Mouse (Mus musculus): ENCODE results near the gene Sf3a3. TPM values are rescaled to one million over a fixed set of nuclear protein-coding genes. Genes with fewer than 3 reads are reported as not detected.

Sf3a3 gene
- 10 to 100 TPM; 11.1 to 14.3 TPM for total RNA-seq (2021)
- long read RNA-seq, experiment 1, transcript Sf3a3-201 (17 exons, 1,820 nt) = major isoform, 14 of 16 reads
- long read RNA-seq, experiment 1, partial matches to known transcripts = 2 of 16 reads
- long read RNA-seq, experiment 1, other reads (novel, unspliced or antisense) = 0 of 16 reads
- long read RNA-seq, experiment 2, transcript Sf3a3-201 (17 exons, 1,820 nt) = major isoform, 10 of 13 reads
- long read RNA-seq, experiment 2, partial matches to known transcripts = 3 of 13 reads
- long read RNA-seq, experiment 2, other reads (novel, unspliced or antisense) = 0 of 13 reads

- peak; percentile 96 for DNase-seq
- TF ChIP-seq CTCF (IDR thresholded peaks at IDR 0.05) = peak; percentile 94
- H3K27ac ChIP-seq = peak within 1 kb of the TSS; percentile 88
- peak within 1 kb of the TSS; percentile 98 for H3K4me3 ChIP-seq
- intact Hi-C loops (cut with DNase I) = loop anchor here (1.0 to 2.0 kb wide), 2 partner anchors 87 to 134 kb away; partner anchors contain the start of gene Mtf1
Observed at GRCm38 (mm10) chr4:124714545-124715481, at the start of gene Sf3a3. Gene Sf3a3, plus strand, starts transcription at chr4:124714776.

- intact Hi-C loops (cut with DNase I) = no loop called here
- no peak for DNase-seq
- TF ChIP-seq CTCF (IDR thresholded peaks at IDR 0.05) = no peak
Observed at GRCm38 (mm10) chr4:124667476-124668033, 47.0 kb upstream of the Sf3a3 start.

GRCm38 (mm10) chr4:124668078-124668477, 46.5 kb upstream of the Sf3a3 start:
- no peak overlapping the region for H3K27ac ChIP-seq
- no peak for TF ChIP-seq CTCF (IDR thresholded peaks at IDR 0.05)
- H3K4me3 ChIP-seq = no peak overlapping the region
- intact Hi-C loops (cut with DNase I) = no loop called here
- DNase-seq = no peak

More at GRCm38 (mm10) chr4:124667476-124668033, 47.0 kb upstream of the Sf3a3 start:
- Histone ChIP-seq H3K4me3 (no peak overlapping the region), H3K27ac (no peak overlapping the region)

- no peak overlapping the region for H3K27ac ChIP-seq
- no peak for DNase-seq
- no peak overlapping the region for H3K4me3 ChIP-seq
- TF ChIP-seq CTCF (IDR thresholded peaks at IDR 0.05) = no peak
- intact Hi-C loops (cut with DNase I) = loop anchor here (5.0 kb wide), 1 partner anchor 443 kb away; no protein-coding TSS in a partner anchor
Observed at GRCm38 (mm10) chr4:124670232-124670631, 44.3 kb upstream of the Sf3a3 start.

GRCm38 (mm10) chr4:124671583-124671982, 43.0 kb upstream of the Sf3a3 start:
- Histone ChIP-seq H3K27ac (no peak overlapping the region), H3K4me3 (no peak overlapping the region)
- no peak for DNase-seq
- no peak for TF ChIP-seq CTCF (IDR thresholded peaks at IDR 0.05)
- intact Hi-C loops (cut with DNase I) = loop anchor here (5.0 kb wide), 1 partner anchor 444 kb away; no protein-coding TSS in a partner anchor

- Histone ChIP-seq H3K27ac (no peak overlapping the region), H3K4me3 (no peak overlapping the region)
- TF ChIP-seq CTCF (IDR thresholded peaks at IDR 0.05) = no peak
- intact Hi-C loops (cut with DNase I) = loop anchor here (5.0 kb wide), 1 partner anchor 445 kb away; no protein-coding TSS in a partner anchor
- no peak for DNase-seq
Observed at GRCm38 (mm10) chr4:124672347-124673320, 41.9 kb upstream of the Sf3a3 start.

GRCm38 (mm10) chr4:124674334-124675032, 40.1 kb upstream of the Sf3a3 start:
- no peak for DNase-seq
- intact Hi-C loops (cut with DNase I) = loop anchor here (1.0 to 5.0 kb wide), 3 partner anchors 447 to 737 kb away; no protein-coding TSS in a partner anchor
- Histone ChIP-seq H3K4me3 (no peak overlapping the region), H3K27ac (no peak overlapping the region)
- TF ChIP-seq CTCF (IDR thresholded peaks at IDR 0.05) = no peak

GRCm38 (mm10) chr4:124675037-124675436, 39.5 kb upstream of the Sf3a3 start:
- Histone ChIP-seq H3K4me3 (no peak overlapping the region), H3K27ac (no peak overlapping the region)
- TF ChIP-seq CTCF (IDR thresholded peaks at IDR 0.05) = peak; percentile 85
- peak; percentile 65 for DNase-seq
- intact Hi-C loops (cut with DNase I) = loop anchor here (1.0 to 5.0 kb wide), 2 partner anchors 533 to 738 kb away; no protein-coding TSS in a partner anchor

GRCm38 (mm10) chr4:124675958-124676357, 38.6 kb upstream of the Sf3a3 start:
- no peak overlapping the region for H3K4me3 ChIP-seq
- TF ChIP-seq CTCF (IDR thresholded peaks at IDR 0.05) = no peak
- no peak overlapping the region for H3K27ac ChIP-seq
- DNase-seq = no peak
- intact Hi-C loops (cut with DNase I) = loop anchor here (1.0 to 5.0 kb wide), 2 partner anchors 534 to 739 kb away; no protein-coding TSS in a partner anchor

- peak; percentile 69 for TF ChIP-seq CTCF (IDR thresholded peaks at IDR 0.05)
Observed at GRCm38 (mm10) chr4:124682270-124682669, 32.3 kb upstream of the Sf3a3 start.

More at GRCm38 (mm10) chr4:124682270-124682669, 32.3 kb upstream of the Sf3a3 start:
- Histone ChIP-seq H3K27ac (0 out of 2 replicates have a peak overlapping the region, but pooled peaks have one; percentile 8), H3K4me3 (no peak overlapping the region)
- intact Hi-C loops (cut with DNase I) = loop anchor here (2.0 kb wide), 1 partner anchor 29 kb away; no protein-coding TSS in a partner anchor
- no peak for DNase-seq

All from gastrocnemius, adult 2 months (tissue).